Mouse (Mus musculus) spleen, adult 2 months (tissue): ENCODE measurements around the gene Sars. TPM values are rescaled to one million over a fixed set of nuclear protein-coding genes. Genes with fewer than 3 reads are reported as not detected.

Source experiments
- DNase-seq, 2 experiments: peaks; one replicate each; pipeline versions ENCODE4 v3.0.0 to v3.0.0-alpha.2; 2012 to 2021; ENCODE audit warnings: low spot score in 2 of 2, low read depth in 1 of 2
- H3K27ac ChIP-seq: fragments of 200-500 bp; 2 replicates; pipeline ENCODE4 v1.5.1; 2012; ENCODE audit warnings: low read length, inconsistent platforms; ENCODE audit not compliant: insufficient read depth
- H3K27me3 ChIP-seq: fragments of 200-500 bp; 2 replicates; pipeline ENCODE4 v1.6.1; 2012; ENCODE audit warnings: mild to moderate bottlenecking, moderate library complexity, low read length, inconsistent platforms; ENCODE audit not compliant: control insufficient read depth, insufficient read depth
- H3K36me3 ChIP-seq: fragments of 200-500 bp; 2 replicates; pipeline ENCODE4 v1.6.1; 2012; ENCODE audit warnings: mild to moderate bottlenecking, low read length, inconsistent platforms; ENCODE audit not compliant: control insufficient read depth, insufficient read depth
- H3K4me1 ChIP-seq: fragments of 200-500 bp; 2 replicates; pipeline ENCODE4 v1.6.1; 2011; ENCODE audit warnings: inconsistent platforms; ENCODE audit not compliant: control insufficient read depth, insufficient read depth, insufficient read length
- H3K4me3 ChIP-seq: fragments of 200-500 bp; 2 replicates; pipeline ENCODE4 v1.5.1; 2011; ENCODE audit warnings: mild to moderate bottlenecking, inconsistent platforms; ENCODE audit not compliant: insufficient read depth, insufficient read length; ENCODE audit errors: extremely low read depth
- CTCF ChIP-seq: fragments of 200-500 bp; IDR thresholded peaks from 2 replicates; pipeline ENCODE4 v1.5.1; 2011; ENCODE audit warnings: mild to moderate bottlenecking, inconsistent platforms; ENCODE audit not compliant: insufficient read depth, insufficient read length, insufficient replicate concordance; ENCODE audit errors: extremely low read depth
- POLR2A ChIP-seq: fragments of 200-500 bp; IDR thresholded peaks from 2 replicates; pipeline ENCODE4 v1.6.1; 2011; ENCODE audit warnings: low read depth, low read length, inconsistent platforms
- WGBS: fragments of 180-500 bp; shearing (Covaris S2); methylation state at CpG from one replicate; pipeline ENCODE4 v1.1.7; 2018; 5-methylcytosine and 5-hydroxymethylcytosine counted together
- polyA plus RNA-seq: library from polyadenylated mRNA; depleted of rRNA; stranded (reverse); fragments of >200 nt; gene quantifications from 2 replicates; pipeline ENCODE4 v1.2.3, GENCODE M21; 2012; rRNA removed

Sars gene
- 22.2 and 27.0 TPM in 2 replicates for polyA plus RNA-seq

GRCm38 (mm10) chr3:108444698-108445365 is at the start of gene Sars:
TSS of gene Sars (minus strand) at chr3:108445209.
- peak; percentile 75 to 89 for DNase-seq
- no peaks in the 10 kb centered on the region; the same call in 1 of the 2 replicates for H3K36me3 ChIP-seq
- H3K27ac ChIP-seq: peak within 1 kb of the TSS; percentile 82
- TF ChIP-seq CTCF: no peak
- peak; percentile 34 for TF ChIP-seq POLR2A
- H3K27me3 ChIP-seq: no peaks in the 10 kb centered on the region
- peaks cover 6% of the 10 kb centered on the region for H3K4me1 ChIP-seq
- H3K4me3 ChIP-seq: peak within 1 kb of the TSS; percentile 94
- under 1% methylated on average over 41 of the region's 41 CpGs for WGBS

- Histone ChIP-seq H3K4me1 (no peaks in the 10 kb centered on the region), H3K4me3 (no peak overlapping the region), H3K27me3 (no peaks in the 10 kb centered on the region), H3K27ac (no peak overlapping the region), H3K36me3 (no peaks in the 10 kb centered on the region)
- no peak for TF ChIP-seq CTCF
- TF ChIP-seq POLR2A: no peak
- DNase-seq: no peak
- WGBS: 50% methylated on average over 3 of the region's 3 CpGs
These were observed 45.0 kb upstream of the Sars start for GRCm38 (mm10) chr3:108489968-108490367.

GRCm38 (mm10) chr3:108484749-108485148 is 39.7 kb upstream of the Sars start:
- no peak overlapping the region for H3K27ac ChIP-seq
- DNase-seq: no peak
- TF ChIP-seq CTCF (no peak), POLR2A (no peak)
- H3K36me3 ChIP-seq: no peaks in the 10 kb centered on the region
- WGBS: 88% methylated on average over 4 of the region's 4 CpGs
- no peak overlapping the region for H3K4me3 ChIP-seq
- H3K27me3 ChIP-seq: no peaks in the 10 kb centered on the region
- H3K4me1 ChIP-seq: no peaks in the 10 kb centered on the region

- no peak for DNase-seq
- Histone ChIP-seq H3K4me3 (no peak overlapping the region), H3K27ac (no peak overlapping the region), H3K27me3 (no peaks in the 10 kb centered on the region), H3K36me3 (no peaks in the 10 kb centered on the region), H3K4me1 (no peaks in the 10 kb centered on the region)
- 96% methylated on average over 4 of the region's 4 CpGs for WGBS
- no peak for TF ChIP-seq CTCF
- no peak for TF ChIP-seq POLR2A
These were observed 33.8 kb upstream of the Sars start for GRCm38 (mm10) chr3:108478800-108479199.

- DNase-seq: no peak
- Histone ChIP-seq H3K4me1 (no peaks in the 10 kb centered on the region), H3K27ac (no peak overlapping the region), H3K4me3 (no peak overlapping the region), H3K36me3 (no peaks in the 10 kb centered on the region), H3K27me3 (no peaks in the 10 kb centered on the region)
- no peak for TF ChIP-seq CTCF
- TF ChIP-seq POLR2A: no peak
- WGBS: 78% methylated on average over 14 of the region's 14 CpGs
These were observed 32.0 kb upstream of the Sars start for GRCm38 (mm10) chr3:108476761-108477619.

GRCm38 (mm10) chr3:108475496-108475895 is 30.5 kb upstream of the Sars start:
- TF ChIP-seq POLR2A (no peak), CTCF (no peak)
- no peak overlapping the region for H3K27ac ChIP-seq
- H3K4me1 ChIP-seq: no peaks in the 10 kb centered on the region
- no peaks in the 10 kb centered on the region for H3K27me3 ChIP-seq
- DNase-seq: no peak
- no peak overlapping the region for H3K4me3 ChIP-seq
- 73% methylated on average over 5 of the region's 5 CpGs for WGBS
- no peaks in the 10 kb centered on the region for H3K36me3 ChIP-seq

- no peaks in the 10 kb centered on the region for H3K27me3 ChIP-seq
- H3K4me3 ChIP-seq: no peak overlapping the region
- TF ChIP-seq CTCF (no peak), POLR2A (no peak)
- H3K27ac ChIP-seq: no peak overlapping the region
- no peak for DNase-seq
- 87% methylated on average over 7 of the region's 7 CpGs for WGBS
- no peaks in the 10 kb centered on the region for H3K36me3 ChIP-seq
- H3K4me1 ChIP-seq: no peaks in the 10 kb centered on the region
These were observed 30.0 kb upstream of the Sars start for GRCm38 (mm10) chr3:108474969-108475368.
